Mouse (Mus musculus) urinary bladder, postnatal 4 days (tissue): ENCODE results near the gene Cfap206.
"Not testable (repeated sequence)": the region's sequence is repeated elsewhere in the genome, so short reads cannot be mapped to it uniquely, and the experiment has no call there.

Source experiments
- DNase-seq, 2 experiments: peaks; one replicate each; pipeline ENCODE4 v3.0.0; 2021 to 2022; ENCODE audit warnings: low spot score in 2 of 2

Gene Cfap206

DNA sequence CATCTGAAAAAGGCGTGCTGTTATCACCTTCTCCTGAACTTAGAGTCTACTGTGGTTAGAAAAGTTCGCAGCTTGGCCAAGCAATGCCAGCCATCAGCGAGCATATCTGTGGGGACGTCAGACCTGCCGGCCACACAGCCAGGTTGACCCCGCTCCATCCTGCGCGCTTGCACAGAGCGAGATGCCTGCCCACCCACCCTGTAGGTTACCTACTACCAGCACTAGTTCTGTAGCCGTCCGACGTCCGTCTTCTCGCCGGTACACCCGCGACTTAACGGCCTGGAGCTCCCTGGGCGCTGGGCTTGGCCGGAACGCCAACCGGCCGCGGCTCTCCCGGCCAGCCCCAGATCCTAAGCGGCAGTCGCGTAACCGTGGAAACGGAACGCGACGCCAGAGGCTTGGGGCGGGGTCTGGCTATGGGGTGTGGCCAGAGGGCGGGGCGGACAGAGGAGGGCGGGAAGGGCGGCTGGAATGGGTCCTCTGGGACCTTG is at the start of gene Cfap206:
Gene Cfap206 (minus strand): TSS at position 356 of the 491 bp plus-strand sequence.
- peak; percentile 49 to 73 for DNase-seq

DNA sequence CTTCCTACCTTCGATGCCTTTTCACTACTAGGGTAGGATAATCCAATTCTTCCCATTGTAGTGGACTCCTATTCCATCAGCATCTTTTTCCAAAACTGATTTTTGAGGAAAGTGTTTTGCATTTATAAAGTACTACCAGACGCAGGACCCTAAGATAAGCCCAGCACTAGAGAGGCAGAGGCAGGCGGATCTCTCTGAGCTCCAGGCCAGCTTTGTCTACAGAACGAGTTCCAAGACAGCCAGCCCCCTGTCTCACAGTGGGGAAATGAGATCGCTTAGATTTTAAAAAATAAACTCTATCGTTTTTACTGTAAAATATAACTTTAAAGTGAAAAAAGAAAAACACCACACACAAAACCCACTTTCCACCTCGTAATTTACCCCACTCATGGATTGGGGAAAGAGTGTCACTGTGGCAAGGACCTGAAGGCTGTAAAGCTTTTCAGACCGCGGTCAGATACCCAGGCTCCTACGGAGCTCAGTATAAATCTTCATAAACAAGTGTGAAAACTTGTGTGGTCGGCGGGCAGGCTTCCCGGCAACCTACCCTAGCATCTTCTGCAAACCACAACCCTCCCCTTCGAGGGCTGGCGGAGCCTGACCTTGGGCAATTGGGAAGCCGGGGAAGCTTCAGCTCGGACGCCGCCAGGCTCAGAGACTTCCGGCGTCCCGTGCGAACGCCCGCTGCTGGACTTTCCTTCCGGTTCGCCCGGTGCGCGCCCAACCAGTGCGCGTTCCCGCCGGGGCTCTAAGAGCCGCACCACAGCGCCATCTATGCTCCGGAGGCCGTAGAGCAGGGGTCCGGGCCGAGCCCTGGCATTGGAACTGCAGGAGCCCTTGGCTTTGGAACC is 47.9 kb upstream of the Cfap206 start, which contains the start of gene Smim8:
Gene Smim8 (minus strand): TSS at position 747 of the 851 bp plus-strand sequence.
- peak; percentile 84 to 92 for DNase-seq

DNA sequence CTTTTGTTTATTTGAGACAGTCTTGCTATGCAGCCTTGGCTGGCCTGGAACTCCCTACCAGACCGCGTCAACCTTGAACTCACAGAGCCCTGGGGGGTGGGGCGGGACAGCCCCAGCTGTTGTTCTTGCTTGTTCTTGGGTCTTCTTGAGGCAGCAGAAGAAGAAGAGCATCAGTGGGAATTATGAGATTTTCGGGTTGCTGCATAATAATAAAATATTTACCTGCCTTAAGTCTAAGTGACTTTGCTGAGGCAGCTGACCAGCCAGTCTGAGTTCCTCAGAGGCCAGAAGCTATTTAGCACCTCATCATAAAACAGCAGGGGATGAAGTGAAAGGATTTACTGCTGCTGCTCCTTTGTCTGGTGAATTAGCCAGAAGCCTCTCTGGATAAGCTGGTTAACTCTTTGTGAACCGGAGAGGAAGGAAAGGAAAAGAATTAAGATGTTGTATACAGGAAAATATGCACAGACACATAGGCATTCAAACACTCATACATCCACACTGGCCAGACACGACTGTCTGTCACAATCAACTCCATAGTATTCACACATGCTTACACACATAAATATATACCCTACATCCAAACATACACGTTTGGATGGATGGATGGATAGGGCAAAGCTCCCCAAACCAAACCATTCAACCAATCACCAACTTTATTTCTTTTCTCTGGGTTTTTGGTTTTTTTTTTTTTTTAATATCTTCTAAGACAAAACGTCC is 41.8 kb upstream of the Cfap206 start:
- no peak for DNase-seq

DNA sequence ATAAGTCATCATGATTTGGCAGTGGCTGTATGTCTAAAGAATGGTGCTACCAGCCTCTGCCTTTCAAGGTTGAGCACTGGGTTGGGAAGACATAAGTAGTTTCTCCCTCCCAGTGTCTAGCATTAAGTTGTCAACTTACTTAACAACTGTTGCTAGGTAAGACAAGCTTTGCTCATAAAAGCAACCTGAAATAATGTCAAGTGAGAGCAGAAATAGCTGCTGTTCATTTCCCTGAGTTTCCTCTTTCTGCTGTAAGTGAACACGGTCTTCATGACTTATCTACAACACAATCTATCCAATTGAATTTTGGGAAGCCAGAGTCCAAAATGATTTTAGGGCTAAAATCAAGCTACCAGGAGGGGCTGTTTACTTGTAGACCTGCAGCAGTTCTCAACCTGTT is 26.2 kb upstream of the Cfap206 start, which contains the start of gene Gm136:
Gene Gm136 (minus strand): TSS at position 101 of the 400 bp plus-strand sequence.
- no peak for DNase-seq

DNA sequence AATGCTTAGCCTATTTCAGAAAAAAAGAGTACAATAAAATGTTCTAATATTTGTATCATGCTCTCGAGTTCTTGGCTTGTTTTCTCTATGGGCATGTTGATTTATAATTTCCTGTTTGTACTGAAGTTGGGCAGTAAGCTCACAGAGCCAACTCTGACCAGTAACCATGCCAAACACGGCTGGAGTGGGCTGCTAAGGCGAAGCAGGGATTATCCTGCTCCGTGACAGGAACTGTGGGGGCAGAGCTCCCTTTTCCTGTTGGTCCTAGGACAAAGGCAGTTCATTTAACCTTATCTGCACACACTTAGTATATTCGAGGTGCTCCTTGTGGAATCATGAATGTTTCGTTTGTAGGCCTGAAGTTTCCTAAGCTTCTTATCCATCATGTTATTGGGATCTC is 19.2 kb upstream of the Cfap206 start:
- DNase-seq: no peak

DNA sequence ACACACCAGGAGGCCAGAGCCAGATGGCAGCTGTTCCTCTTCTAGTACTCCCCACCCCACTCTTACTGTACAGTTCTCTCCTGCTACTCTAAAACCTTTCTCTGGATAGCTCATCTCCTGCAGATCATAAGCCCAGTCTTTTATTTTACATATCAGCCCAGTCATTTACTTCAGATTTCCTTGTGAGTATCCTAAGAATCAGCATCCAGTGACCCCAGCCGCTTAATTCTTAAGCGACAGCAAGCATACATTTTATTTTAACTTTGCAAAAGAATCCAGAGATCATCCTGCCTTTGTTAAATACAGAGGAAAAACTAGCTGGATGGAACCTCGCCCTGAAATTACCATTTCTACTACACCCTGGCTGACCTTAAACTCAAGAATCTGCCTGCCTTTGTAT is 4.5 kb upstream of the Cfap206 start:
- DNase-seq: no peak

DNA sequence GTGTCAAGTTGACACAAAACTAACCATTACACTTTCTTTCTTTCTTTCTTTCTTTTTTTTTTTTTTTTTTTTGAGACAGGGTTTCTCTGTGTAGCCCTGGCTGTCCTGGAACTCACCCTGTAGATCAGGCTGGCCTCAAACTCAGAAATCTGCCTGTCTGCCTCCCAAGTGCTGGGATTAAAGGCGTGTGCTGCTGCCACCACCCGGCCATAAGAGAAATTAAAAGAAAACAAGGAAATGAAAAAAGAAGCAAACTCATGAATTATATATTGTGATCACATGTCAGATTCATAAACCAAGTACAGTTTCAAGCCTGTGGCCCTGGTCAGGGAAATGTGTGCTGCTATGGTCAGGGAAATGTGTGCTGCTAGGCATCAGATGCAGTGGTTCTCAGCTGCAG is 3.4 kb upstream of the Cfap206 start:
- not testable (repeated sequence) for DNase-seq

DNA sequence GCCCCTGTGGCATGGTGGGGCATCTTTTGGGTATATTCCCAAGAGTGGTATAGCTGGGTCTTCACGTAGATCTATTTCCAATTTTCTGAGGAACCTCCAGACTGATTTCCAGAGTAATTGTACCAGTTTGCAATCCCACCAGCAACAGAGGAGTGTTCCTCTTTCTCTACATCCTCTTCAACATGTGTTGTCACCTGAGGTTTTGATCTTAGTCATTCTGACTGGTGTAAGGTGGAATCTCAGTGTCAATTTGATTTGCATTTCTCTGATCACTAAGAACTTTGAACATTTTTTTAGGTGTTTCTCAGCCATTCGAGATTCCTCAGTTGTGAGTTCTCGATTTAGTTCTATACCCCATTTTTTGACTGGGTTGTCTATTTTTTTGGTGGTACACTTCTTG is 4.3 kb downstream of the Cfap206 start:
- not testable (repeated sequence) for DNase-seq

DNA sequence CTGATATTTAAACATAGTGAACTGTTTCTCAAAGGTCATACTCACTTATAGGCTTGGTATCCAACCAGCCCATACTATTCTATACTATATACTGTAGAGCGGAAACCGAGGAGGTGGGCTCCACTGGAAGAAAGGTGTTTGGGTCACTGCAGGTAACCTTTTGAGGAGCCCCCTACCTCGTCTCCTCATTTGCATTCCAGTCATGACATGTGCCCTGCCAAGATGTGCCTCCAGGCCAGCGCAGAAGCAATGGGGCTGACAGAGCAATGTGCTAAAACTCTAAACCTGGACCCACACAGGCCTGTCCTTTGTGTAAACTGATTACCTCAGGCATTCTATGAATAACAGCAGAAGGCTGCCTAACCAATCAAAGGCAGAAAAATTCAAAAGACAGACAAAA is 5.7 kb downstream of the Cfap206 start:
- no peak for DNase-seq

DNA sequence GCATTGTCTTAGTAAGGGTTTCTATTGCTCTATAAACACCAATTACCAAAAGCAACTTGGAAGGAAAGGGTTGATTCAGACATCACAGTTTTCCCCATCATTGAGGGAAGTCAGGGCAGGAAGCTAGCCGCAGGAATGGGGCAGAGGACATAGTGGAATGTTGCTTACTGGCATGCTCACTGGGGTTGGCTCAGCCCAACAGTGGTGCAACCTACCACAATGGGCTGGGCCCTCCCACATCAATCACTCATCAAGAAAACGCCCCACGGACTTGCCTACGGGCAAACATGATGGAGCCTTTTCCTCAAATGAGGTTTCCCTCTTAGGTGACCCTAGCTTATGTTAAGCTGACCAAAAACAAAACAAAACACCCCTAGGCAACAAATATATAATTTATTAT is 6.8 kb downstream of the Cfap206 start:
- DNase-seq: no peak

DNA sequence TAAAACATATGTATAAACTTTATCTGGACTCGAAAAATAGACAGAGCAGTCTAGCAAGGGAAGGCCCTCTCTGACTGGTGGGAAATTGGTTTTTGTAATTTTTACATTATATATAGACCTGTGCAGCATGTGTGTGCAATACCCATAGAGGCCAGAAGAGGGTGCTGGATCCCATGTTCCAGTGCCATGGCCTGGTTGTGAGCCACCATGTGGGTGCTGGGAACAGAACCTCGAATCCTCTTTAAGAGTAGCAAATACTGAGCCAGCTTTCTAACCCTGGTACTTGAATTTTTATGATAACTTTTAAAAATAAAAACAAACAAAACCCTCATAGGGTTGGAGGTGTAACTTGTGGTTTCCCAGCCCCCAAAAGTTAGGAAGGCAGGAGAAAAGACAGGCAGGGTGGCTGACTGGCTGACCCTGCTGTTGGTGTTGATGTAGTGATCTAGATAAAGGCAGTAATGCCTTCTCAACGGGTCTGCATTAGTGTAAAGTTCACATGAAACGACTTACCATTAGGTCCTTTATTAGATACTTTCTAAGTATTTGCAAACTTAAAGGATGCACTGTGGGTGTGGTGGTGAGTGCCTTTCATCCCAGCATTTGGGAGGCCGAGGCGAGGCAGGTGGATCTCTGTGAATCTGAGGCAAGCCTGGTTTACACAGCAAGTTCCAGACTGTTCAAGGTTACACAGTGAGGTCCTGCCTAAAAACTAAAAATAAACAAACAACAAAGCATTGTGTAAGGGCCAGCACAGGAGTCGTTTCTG is 9.7 kb downstream of the Cfap206 start:
- DNase-seq: no peak

DNA sequence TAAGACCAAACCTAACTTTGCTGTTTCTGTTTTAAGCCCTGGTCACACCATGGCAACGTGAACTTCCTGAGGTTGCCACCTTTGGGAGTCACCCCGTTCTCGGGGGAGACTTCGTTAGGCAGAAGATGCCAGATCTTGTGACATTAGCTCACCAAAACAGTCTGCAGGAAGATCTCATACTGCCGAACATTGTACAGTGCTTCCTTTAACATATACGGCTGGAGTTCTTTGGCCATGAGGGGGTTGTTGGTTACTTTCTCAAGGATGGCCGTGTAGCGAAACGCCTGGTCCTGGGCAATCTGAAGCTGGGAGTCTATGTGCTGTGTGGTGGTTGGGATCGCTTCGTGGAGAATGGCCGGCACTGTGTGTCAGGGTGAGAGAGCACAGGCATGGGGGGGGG is 10.6 kb downstream of the Cfap206 start:
- no peak for DNase-seq

DNA sequence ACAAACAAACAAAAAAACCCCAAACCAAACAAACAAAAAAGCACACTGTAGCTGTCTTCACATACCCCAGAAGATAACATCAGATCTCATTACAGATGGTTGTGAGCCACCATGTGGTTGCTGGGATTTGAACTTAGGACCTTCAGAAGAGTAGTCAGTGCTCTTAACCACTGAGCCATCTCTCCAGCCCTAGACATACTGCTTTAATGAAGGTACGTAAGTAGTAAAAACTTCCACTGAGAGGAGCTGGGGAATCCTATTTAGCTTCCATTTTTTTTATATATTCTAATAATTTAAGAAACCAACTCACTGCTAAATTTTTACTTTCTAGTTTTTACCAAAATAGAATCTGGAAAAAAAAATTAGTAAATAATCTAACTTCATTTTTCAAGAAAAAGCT is 14.9 kb downstream of the Cfap206 start:
- DNase-seq: no peak

DNA sequence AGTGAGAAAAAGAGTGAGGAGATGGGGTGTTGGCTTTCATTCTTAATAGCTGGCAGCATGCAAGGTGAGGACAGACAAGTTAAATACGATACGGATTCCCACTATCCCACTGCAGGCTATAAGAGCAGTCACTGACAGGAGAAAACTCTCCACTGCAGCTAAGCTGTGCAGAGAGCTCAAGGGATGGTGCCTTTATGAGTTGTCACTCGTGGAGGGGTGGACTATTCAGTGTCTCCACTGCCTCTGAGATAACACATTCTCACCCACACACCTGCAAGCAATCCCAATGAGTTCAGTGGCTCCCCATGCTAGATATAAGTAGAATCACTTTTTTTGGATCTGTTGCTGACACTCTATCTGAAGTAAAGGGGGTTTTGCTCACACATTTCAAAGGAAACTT is 21.9 kb downstream of the Cfap206 start:
- no peak for DNase-seq

DNA sequence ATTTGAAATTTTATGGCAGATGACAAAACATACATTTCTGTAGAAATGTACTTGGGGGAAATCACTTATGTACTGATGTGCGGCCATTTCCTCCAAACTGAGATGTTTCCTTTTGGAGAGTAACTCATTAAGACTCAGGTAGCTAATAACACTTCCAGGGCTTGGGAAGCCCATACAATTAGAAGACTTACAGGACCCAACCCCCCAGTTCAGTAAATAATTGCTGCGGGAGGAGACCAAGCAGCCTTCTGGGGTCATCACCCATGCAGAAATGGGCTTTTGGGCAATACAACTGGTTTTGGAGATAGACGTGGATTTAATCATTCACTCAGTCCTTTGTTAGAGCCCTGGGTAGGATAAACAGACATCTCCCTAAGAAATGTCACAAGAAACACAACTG is 22.8 kb downstream of the Cfap206 start:
- DNase-seq: no peak

DNA sequence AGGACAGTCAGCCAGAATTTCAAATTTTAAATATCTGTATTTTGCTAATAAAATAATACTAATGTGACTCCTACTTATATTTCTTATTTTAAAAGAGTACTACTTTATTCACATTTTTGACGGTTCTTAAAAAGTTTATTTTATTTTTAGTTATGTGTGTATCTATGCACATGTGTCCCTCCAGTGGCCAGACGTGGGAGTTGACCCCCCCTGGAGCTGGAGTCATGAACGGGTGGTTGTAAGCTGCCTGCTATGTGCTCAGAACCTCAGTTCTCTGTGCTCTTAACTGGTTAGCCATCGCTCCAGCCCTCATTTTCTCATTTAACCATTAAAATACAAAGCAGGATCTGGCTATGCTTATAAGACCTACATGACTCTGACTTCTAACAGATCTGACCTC is 27.0 kb downstream of the Cfap206 start:
- no peak for DNase-seq

DNA sequence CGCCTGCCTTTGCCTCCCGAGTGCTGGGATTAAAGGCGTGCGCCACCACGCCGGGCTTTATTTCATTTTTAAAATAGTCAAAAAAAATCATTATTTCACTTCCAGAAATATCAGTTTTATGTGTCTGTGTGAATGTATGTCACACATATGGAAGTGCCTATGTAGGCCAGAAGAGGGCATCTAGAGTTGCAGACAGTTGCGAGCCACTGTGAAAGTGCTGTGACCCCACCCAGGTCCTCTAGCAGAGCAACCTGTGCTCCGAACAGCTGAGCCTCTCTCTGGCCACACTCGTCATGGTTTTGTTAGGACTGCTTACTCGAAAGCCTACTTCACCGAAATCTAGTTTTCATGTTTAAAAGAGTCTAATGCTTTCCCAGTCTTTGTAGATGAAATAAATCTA is 27.8 kb downstream of the Cfap206 start:
- DNase-seq: no peak

DNA sequence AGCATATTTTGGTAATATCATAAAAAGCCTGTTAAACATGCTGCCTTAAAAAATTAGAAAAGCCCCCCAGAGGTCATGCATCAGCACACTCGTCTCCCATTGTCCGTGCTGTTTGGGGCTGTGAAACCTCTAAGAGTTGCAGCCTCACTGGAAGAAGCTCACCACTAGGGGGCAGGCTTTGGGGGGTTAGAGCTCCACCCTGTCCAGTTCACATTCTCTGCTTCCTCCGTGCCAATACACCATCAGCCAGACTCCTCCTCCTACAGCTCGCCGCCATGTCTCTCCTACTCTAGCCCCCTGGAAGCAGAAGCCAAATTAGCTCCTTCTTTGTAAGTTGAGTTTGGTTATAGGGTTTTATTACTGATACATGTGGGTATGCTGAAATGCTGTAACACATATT is 28.5 kb downstream of the Cfap206 start:
- DNase-seq: no peak

DNA sequence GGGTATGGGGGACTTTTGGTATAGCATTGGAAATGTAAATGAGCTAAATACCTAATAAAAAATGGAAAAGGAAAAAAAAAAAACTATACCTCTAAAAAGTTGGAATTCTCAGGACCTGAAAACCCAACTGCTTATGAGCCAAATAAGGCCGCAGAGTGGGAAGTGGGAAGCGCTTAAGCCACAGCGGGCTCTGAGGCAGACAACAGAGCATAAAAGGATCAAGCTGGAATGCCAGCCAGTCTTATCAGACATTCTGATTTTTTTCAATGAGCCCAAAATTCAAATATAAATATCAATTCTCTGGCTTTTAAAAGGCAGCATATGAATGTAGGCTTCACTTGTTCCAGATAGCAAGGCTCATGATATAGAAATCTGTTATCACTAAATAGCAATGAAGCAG is 42.0 kb downstream of the Cfap206 start:
- no peak for DNase-seq

DNA sequence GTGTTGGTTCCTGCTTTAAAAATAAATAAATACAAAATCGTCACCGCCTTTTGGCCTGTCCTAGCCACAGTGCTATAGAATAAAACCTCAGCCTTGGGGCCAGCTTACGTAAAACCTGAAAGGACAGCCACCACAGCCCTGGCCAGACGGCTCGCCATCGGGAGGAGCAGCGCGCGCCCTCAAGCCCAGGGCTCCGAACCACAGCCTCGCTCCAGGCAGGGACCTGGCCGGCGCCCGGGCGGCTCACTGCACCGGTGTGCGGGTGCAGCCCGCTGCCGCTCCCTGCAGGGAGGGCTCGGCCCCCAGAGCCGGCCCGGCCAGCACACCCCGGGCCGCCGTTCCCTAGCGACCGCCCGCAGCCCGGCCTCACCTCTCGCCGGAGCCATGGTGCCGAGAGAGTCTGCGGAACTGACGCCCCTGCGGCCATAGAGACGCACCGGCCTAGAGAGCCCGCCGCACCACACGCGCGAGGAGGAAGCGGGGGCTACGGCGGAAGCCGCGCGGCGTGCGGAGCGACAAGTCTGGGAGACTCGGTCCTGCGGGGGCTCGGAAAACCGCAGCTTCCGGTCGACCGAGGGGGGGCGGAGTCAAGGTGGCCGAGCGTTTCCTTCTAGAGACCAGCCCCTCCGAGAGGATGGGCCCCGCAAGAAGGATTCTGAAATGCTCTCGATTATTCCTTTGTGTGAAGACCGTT is 43.0 kb downstream of the Cfap206 start, which contains the start of gene Slc35a1:
Gene Slc35a1 (minus strand): TSS at position 565 of the 694 bp plus-strand sequence.
- peak; percentile 89 to 92 for DNase-seq

DNA sequence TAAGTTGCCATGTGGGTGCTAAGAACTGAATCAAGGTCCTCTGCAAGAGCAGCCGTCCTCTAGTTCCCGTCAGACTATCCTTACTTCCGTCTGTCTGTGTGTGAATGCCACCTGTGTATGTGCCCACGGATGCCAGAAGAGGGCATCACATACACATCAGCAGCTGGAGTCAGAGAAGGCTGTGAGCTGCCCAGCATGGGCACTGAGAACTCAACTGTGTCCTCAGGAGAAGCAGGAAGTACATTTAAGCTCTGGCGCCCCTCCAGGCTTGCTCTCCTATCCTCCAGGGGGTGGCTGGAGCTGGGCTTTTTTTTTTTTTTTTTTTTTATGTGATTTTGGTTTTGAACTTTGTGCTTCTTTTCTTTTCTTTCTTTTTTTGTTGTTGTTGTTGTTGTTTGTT is 49.5 kb downstream of the Cfap206 start:
- no peak for DNase-seq
